Mouse (Mus musculus): ENCODE results near the gene Fcgr1.
"Not testable (repeated sequence)": the region's sequence is repeated elsewhere in the genome, so short reads cannot be mapped to it uniquely, and the experiment has no call there.

Gene Fcgr1

GRCm38 (mm10) chr3:96247356-96248140 lies 46.2 kb downstream of the Fcgr1 start:
- no peak for DNase-seq

- DNase-seq, result not testable (repeated sequence)
These were observed 47.3 kb downstream of the Fcgr1 start, which contains the start of gene Hist2h3c1 for GRCm38 (mm10) chr3:96246427-96246856. Gene Hist2h3c1, plus strand, starts transcription at chr3:96246685.

GRCm38 (mm10) chr3:96246018-96246417 lies 47.8 kb downstream of the Fcgr1 start:
- not testable (repeated sequence) for DNase-seq

- DNase-seq, result peak; percentile 91
These were observed 48.5 kb downstream of the Fcgr1 start, which contains the start of gene Hist2h2aa1 for GRCm38 (mm10) chr3:96245003-96245886. Gene Hist2h2aa1, plus strand, starts transcription at chr3:96245497.

GRCm38 (mm10) chr3:96243921-96244572 lies 49.7 kb downstream of the Fcgr1 start:
- DNase-seq, result peak; percentile 31

- DNase-seq, result no peak
These were observed 53.0 kb downstream of the Fcgr1 start for GRCm38 (mm10) chr3:96240799-96241197.

GRCm38 (mm10) chr3:96239949-96240798 lies 53.6 kb downstream of the Fcgr1 start, which contains the start of gene Hist2h2aa2:
Gene Hist2h2aa2, minus strand, starts transcription at chr3:96240276.
- peak; percentile 95 for DNase-seq

- DNase-seq, result peak; percentile 71
These were observed 54.6 kb downstream of the Fcgr1 start, which contains the start of gene Hist2h3c2 for GRCm38 (mm10) chr3:96238954-96239793. Gene Hist2h3c2, minus strand, starts transcription at chr3:96239127.

- DNase-seq, result no peak
These were observed 55.8 kb downstream of the Fcgr1 start for GRCm38 (mm10) chr3:96237904-96238511.

- DNase-seq, result no peak
These were observed 56.4 kb downstream of the Fcgr1 start for GRCm38 (mm10) chr3:96237335-96237903.

- DNase-seq, result no peak
These were observed 56.9 kb downstream of the Fcgr1 start for GRCm38 (mm10) chr3:96236834-96237334.

GRCm38 (mm10) chr3:96235836-96236235 lies 57.9 kb downstream of the Fcgr1 start:
- DNase-seq, result no peak

- DNase-seq, result no peak
These were observed 58.9 kb downstream of the Fcgr1 start for GRCm38 (mm10) chr3:96234914-96235313.

Measured in kidney, adult 11 months (tissue).